Mouse (Mus musculus) liver, embryonic 11.5 days (tissue): ENCODE results near the gene Gm12166. TPM values are rescaled to one million over a fixed set of nuclear protein-coding genes. Genes with fewer than 3 reads are reported as not detected.

Experiments used
- ATAC-seq: fragments of 200-750 bp; cut with Nextera tagmentation; replicated peaks from 2 replicates; pipeline ENCODE4 v1.8.0; 2017; ENCODE audit warnings: moderate number of reproducible peaks, mild to moderate bottlenecking, moderate TSS enrichment, moderate library complexity; ENCODE audit not compliant: low FRiP score
- DNase-seq: peaks from one replicate; pipeline ENCODE4 v3.0.0-alpha.2; 2017; ENCODE audit warnings: low spot score
- H3K27ac ChIP-seq: fragments of 300-500 bp; sonication (generic); 2 replicates; pipeline ENCODE4 v1.5.1; 2014; ENCODE audit warnings: mild to moderate bottlenecking, low read depth, low read length, control low read depth
- H3K27me3 ChIP-seq: fragments of 300-500 bp; sonication (generic); replicated peaks from 2 replicates; pipeline ENCODE4 v1.6.1; 2014; ENCODE audit warnings: low read length, mixed read lengths; ENCODE audit not compliant: control insufficient read depth, insufficient read depth
- H3K36me3 ChIP-seq: fragments of 300-500 bp; sonication (generic); 2 replicates; pipeline ENCODE4 v1.6.1; 2014; ENCODE audit warnings: mild to moderate bottlenecking, low read length, moderate library complexity, mixed read lengths; ENCODE audit not compliant: control insufficient read depth, insufficient read depth
- H3K4me1 ChIP-seq: fragments of 300-500 bp; sonication (generic); replicated peaks from 2 replicates; pipeline ENCODE4 v1.6.1; 2014; ENCODE audit warnings: low read length, mixed read lengths; ENCODE audit not compliant: control insufficient read depth, insufficient read depth
- H3K4me2 ChIP-seq: fragments of 300-500 bp; sonication (generic); 2 replicates; pipeline ENCODE4 v1.6.1; 2014; ENCODE audit warnings: mild to moderate bottlenecking, control low read depth, moderate library complexity
- H3K4me3 ChIP-seq: fragments of 300-500 bp; sonication (generic); 2 replicates; pipeline ENCODE4 v1.5.1; 2014; ENCODE audit warnings: low read depth, low read length, control low read depth
- H3K9ac ChIP-seq: fragments of 300-500 bp; sonication (generic); 2 replicates; pipeline ENCODE4 v1.6.1; 2014; ENCODE audit warnings: low read depth, low read length, control low read depth
- H3K9me3 ChIP-seq: fragments of 300-500 bp; sonication (generic); 2 replicates; pipeline ENCODE4 v1.6.1; 2016; ENCODE audit warnings: low read length, inconsistent platforms, mixed read lengths; ENCODE audit not compliant: control insufficient read depth
- WGBS: fragments of 180-500 bp; shearing (Covaris S2); extraction: QIAGEN DNeasy Blood & Tissue Kit; methylation state at CpG from one replicate; pipeline ENCODE4 v1.1.7; 2014; 5-methylcytosine and 5-hydroxymethylcytosine counted together
- polyA plus RNA-seq: library from polyadenylated mRNA; unstranded; fragments of >200 nt; fragmentation: Nextera tagmentation; extraction: Ambion mirVana; gene quantifications from 2 replicates; pipeline ENCODE4 v1.2.1, GENCODE M21; 2014

The Gm12166 gene
- polyA plus RNA-seq, 1 experiment from 2014 or later, result 5.5 TPM

DNA sequence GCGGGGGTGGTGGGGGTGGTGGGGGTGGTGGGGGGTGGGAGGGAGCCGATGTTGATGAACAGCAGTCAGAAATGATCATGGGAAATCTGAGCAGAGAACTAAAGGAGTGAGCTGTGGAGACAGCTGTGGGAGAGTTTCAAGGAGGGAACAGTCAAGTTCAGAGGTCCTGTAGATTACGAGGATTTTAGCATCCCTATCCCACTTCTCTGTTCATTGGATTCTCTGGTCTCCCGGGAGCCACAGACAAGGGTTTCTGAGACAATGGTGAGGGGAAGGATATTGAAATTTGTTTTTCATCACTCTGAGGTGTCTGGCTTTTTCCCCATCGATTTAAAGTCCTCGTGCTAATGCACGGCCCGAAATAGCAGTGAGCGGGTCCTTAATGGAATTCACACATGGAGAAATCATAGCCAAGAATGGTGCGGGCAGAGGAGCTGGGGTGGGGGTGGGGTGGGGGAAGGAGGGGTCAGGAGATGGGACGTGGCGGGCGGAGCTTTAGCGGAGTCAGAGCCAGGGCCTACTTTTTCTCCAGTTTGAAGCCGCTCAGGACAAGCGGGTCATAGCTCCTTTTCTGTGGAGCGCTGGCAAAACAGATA, 17.4 kb upstream of the Gm12166 start:
- no peak for DNase-seq
- Histone ChIP-seq H3K4me3 (no peak overlapping the region), H3K27ac (peak overlapping the region; percentile 64), H3K36me3 (peaks cover 2% of the 10 kb centered on the region), H3K9me3 (no peaks in the 10 kb centered on the region), H3K4me2 (no peak overlapping the region), H3K9ac (no peak overlapping the region), H3K4me1 (peaks cover 25% of the 10 kb centered on the region), H3K27me3 (no peaks in the 10 kb centered on the region; the same call in 1 of the 2 replicates)
- ATAC-seq, result no peak
- 61% methylated on average over 17 of the region's 17 CpGs for WGBS

DNA sequence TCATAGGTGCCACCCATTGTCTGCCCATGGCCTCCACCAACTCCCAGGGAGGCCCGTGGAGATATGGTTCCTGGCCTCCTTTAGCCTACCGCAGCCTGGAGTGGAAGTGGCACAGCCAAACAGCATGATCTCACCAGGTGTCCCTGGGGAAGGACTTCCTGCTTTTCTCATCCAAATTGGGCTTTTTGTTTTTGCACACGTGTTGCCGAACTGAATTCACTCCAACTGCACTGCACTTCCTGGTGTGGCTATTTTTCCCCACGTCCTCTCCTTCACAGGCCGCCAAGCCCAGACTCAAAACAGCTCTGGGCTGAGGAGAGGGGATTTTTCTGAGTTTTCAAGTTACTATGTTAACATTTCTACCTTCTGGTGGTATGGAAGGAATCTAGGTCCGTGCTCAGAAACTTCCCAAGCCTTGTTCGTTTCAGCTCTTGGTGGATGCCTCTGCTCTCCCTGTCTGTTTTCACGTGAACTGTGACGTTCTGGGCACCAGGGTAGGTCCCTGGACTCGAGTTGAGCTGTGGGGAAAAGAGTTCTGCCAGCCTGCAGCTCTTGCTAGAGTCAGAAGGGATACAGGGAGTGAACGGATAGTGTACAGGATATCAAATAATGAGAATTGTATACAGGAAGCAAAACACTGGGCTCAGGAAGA, 16.8 kb upstream of the Gm12166 start:
- Histone ChIP-seq H3K4me3 (no peak overlapping the region), H3K9me3 (no peaks in the 10 kb centered on the region), H3K9ac (no peak overlapping the region), H3K4me1 (peaks cover 26% of the 10 kb centered on the region), H3K4me2 (no peak overlapping the region), H3K27me3 (no peaks in the 10 kb centered on the region; the same call in 1 of the 2 replicates), H3K36me3 (peaks cover 2% of the 10 kb centered on the region), H3K27ac (peak overlapping the region; percentile 64)
- ATAC-seq (no peak), DNase-seq (no peak)
- 51% methylated on average over 12 of the region's 12 CpGs for WGBS

DNA sequence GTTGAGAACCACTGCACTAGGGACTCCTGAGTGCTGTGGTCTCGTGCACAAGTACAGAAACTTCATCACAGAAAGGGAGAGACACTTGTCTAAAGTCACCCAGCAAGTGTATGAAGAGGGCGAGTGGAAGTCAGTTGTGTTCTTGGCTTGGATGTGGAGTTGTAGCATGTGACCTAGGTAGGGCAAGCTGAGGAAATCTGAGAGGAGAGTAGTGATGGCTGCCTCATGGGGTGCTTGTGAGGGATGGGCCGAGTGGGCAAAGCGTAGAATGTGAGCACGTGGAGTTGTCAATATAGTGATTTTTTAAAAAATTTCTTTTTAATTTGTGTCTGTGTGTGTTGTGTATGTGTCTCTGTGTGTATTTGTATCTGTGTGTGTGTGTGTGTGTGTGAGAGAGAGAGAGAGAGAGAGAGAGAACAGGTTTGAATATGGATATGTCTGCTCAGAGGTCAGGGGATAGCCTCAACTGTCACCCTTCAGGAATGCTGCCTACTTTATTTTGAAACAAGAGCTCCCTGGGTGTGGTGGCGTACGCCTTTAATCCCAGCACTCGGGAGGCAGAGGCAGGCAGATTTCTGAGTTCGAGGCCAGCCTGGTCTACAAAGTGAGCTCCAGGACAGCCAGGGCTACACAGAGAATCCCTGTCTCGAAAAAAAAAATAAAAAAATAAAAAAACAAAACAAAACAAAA, 15.4 kb upstream of the Gm12166 start:
- 86% methylated on average over 10 of the region's 10 CpGs for WGBS
- no peak overlapping the region for H3K27ac ChIP-seq
- H3K9ac ChIP-seq, result no peak overlapping the region
- DNase-seq, result no peak
- H3K9me3 ChIP-seq, result no peaks in the 10 kb centered on the region
- H3K27me3 ChIP-seq, result no peaks in the 10 kb centered on the region; the same call in 1 of the 2 replicates
- no peak for ATAC-seq
- H3K4me1 ChIP-seq, result peaks cover 24% of the 10 kb centered on the region
- H3K4me2 ChIP-seq, result no peak overlapping the region
- no peaks in the 10 kb centered on the region; the same call in 1 of the 2 replicates for H3K36me3 ChIP-seq
- no peak overlapping the region for H3K4me3 ChIP-seq

DNA sequence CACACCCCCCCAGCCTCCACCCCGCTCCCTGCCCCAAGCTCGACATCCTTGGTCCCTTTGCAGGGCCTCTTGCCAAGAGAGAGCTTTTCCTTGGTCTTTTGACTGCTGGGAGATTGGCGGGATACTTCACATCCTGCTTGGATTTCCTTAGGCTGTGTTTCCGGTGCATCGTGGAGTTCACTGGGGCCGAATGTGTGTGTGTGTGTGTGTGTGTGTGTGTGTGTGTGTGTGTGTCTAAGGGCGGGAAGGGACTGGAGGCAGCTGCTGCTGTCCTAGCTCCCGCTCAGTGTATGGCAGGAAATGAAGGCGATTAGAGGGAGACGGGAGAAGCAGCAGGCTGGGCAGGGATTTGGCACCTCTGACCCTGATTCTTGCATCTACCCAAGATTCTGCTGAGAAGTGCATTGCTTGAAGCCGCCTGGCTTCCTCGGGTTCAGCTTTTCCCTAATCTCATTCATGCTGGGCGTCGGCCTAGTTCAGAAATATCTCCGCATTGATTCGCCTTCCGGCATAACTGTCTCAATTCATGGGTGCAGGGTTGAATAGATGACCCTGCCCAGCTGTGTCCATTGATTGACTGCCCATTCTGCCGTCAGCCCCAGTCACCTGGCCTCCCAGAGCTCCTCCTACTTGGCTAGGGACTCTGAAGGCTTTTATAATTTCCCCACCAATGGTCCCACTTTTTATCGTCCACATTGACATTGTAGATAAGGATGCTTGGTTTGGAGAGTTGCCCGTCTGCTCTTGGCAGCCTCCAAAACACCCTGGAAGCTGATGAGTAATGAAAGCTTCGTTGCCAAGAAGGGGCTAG, 13.3 kb upstream of the Gm12166 start:
- WGBS, result 46% methylated on average over 21 of the region's 21 CpGs
- H3K4me2 ChIP-seq, result no peak overlapping the region
- ATAC-seq (peak; percentile 59), DNase-seq (no peak)
- H3K27ac ChIP-seq, result peak overlapping the region; percentile 74
- H3K27me3 ChIP-seq, result no peaks in the 10 kb centered on the region; the same call in 1 of the 2 replicates
- H3K36me3 ChIP-seq, result no peaks in the 10 kb centered on the region; the same call in 1 of the 2 replicates
- no peak overlapping the region for H3K4me3 ChIP-seq
- H3K9ac ChIP-seq, result no peak overlapping the region
- H3K9me3 ChIP-seq, result no peaks in the 10 kb centered on the region
- peaks cover 20% of the 10 kb centered on the region for H3K4me1 ChIP-seq

- peak overlapping the region; percentile 74 for H3K27ac ChIP-seq
- no peak; the same call in 1 of the 2 replicates for ATAC-seq
- no peaks in the 10 kb centered on the region for H3K36me3 ChIP-seq
- WGBS, result 70% methylated on average over 8 of the region's 8 CpGs
- no peak for DNase-seq
- H3K4me3 ChIP-seq, result no peak overlapping the region
- no peaks in the 10 kb centered on the region for H3K9me3 ChIP-seq
- no peaks in the 10 kb centered on the region; the same call in 1 of the 2 replicates for H3K27me3 ChIP-seq
- H3K4me1 ChIP-seq, result peaks cover 17% of the 10 kb centered on the region
- H3K9ac ChIP-seq, result no peak overlapping the region
- no peak overlapping the region for H3K4me2 ChIP-seq
Measured at GRCm38 (mm10) chr11:46064767-46065166, 12.6 kb upstream of the Gm12166 start.

GRCm38 (mm10) chr11:46062993-46063731, 11.0 kb upstream of the Gm12166 start:
- no peaks in the 10 kb centered on the region for H3K9me3 ChIP-seq
- H3K4me2 ChIP-seq, result no peak overlapping the region
- peaks cover 16% of the 10 kb centered on the region for H3K4me1 ChIP-seq
- ATAC-seq (no peak), DNase-seq (no peak)
- no peak overlapping the region for H3K4me3 ChIP-seq
- H3K27ac ChIP-seq, result no peak overlapping the region
- no peaks in the 10 kb centered on the region for H3K36me3 ChIP-seq
- 58% methylated on average over 9 of the region's 9 CpGs for WGBS
- H3K27me3 ChIP-seq, result peaks cover under 1% of the 10 kb centered on the region
- no peak overlapping the region for H3K9ac ChIP-seq

DNA sequence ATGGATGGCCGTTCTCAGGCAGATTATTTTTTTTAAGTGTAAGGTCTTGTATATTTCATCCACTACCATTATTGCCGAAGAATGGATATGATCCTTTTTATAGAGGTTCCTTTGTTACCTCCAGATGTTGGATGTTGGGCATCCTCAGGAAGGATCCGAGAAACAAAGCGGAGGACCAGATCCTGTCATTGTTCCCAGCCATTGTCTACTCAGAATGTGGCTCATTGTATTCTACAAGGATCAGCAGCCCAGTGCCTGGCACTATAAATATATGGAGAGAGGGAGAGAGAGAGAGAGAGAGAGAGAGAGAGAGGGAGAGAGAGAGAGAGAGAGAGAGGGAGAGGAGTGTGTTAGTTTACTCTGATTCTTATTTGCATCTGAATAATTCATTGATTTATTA, 10.4 kb upstream of the Gm12166 start:
- Histone ChIP-seq H3K4me3 (no peak overlapping the region), H3K9ac (no peak overlapping the region), H3K36me3 (no peaks in the 10 kb centered on the region), H3K27me3 (peaks cover 3% of the 10 kb centered on the region), H3K27ac (no peak overlapping the region), H3K9me3 (no peaks in the 10 kb centered on the region), H3K4me2 (no peak overlapping the region), H3K4me1 (peaks cover 19% of the 10 kb centered on the region)
- DNase-seq (no peak), ATAC-seq (no peak)
- 71% methylated on average over 4 of the region's 4 CpGs for WGBS
